Mouse (Mus musculus) heart, embryonic 16.5 days (tissue): Measurements from ENCODE around the gene Sfswap. TPM values are rescaled to one million over a fixed set of nuclear protein-coding genes. Genes with fewer than 3 reads are reported as not detected.

ENCODE experiments used
- ATAC-seq: fragments of 200-750 bp; cut with Nextera tagmentation; replicated peaks from 2 replicates; pipeline ENCODE4 v1.8.0; 2017; ENCODE audit warnings: moderate number of reproducible peaks; ENCODE audit not compliant: insufficient read depth, low FRiP score; ENCODE audit errors: extremely low read depth
- H3K27ac ChIP-seq: fragments of 300-500 bp; sonication (generic); 2 replicates; pipeline ENCODE4 v1.5.1; 2014; ENCODE audit warnings: mild to moderate bottlenecking, low read length, control low read depth, moderate library complexity
- H3K27me3 ChIP-seq: fragments of 300-500 bp; sonication (generic); 2 replicates; pipeline ENCODE4 v1.6.1; 2014; ENCODE audit warnings: low read length, mixed read lengths; ENCODE audit not compliant: control insufficient read depth, insufficient read depth
- H3K36me3 ChIP-seq: fragments of 300-500 bp; sonication (generic); 2 replicates; pipeline ENCODE4 v1.6.1; 2014; ENCODE audit not compliant: control insufficient read depth, insufficient read depth
- H3K4me1 ChIP-seq: fragments of 300-500 bp; sonication (generic); 2 replicates; pipeline ENCODE4 v1.6.1; 2014; ENCODE audit warnings: low read length, mixed read lengths; ENCODE audit not compliant: control insufficient read depth, insufficient read depth
- H3K4me2 ChIP-seq: fragments of 300-500 bp; sonication (generic); 2 replicates; pipeline ENCODE4 v1.6.1; 2014; ENCODE audit warnings: low read depth, mild to moderate bottlenecking, control low read depth, low read length
- H3K4me3 ChIP-seq: fragments of 300-500 bp; sonication (generic); 2 replicates; pipeline ENCODE4 v1.5.1; 2014; ENCODE audit warnings: mild to moderate bottlenecking, control low read depth, low read length
- H3K9ac ChIP-seq: fragments of 300-500 bp; sonication (generic); 2 replicates; pipeline ENCODE4 v1.6.1; 2014; ENCODE audit warnings: low read length, control low read depth
- H3K9me3 ChIP-seq: fragments of 300-500 bp; sonication (generic); replicated peaks from 2 replicates; pipeline ENCODE4 v1.6.1; 2016; ENCODE audit warnings: low read length; ENCODE audit not compliant: control insufficient read depth
- WGBS: fragments of 180-500 bp; shearing (Covaris S2); extraction: QIAGEN DNeasy Blood & Tissue Kit; methylation state at CpG from one replicate; pipeline ENCODE4 v1.1.7; 2014; 5-methylcytosine and 5-hydroxymethylcytosine counted together
- polyA plus RNA-seq: library from polyadenylated mRNA; unstranded; fragments of >200 nt; fragmentation: Nextera tagmentation; extraction: Ambion mirVana; gene quantifications from 2 replicates; pipeline ENCODE4 v1.2.1, GENCODE M21; 2015

Sfswap gene
- polyA plus RNA-seq, 1 experiment from 2014 or later, result 24.4 TPM

DNA sequence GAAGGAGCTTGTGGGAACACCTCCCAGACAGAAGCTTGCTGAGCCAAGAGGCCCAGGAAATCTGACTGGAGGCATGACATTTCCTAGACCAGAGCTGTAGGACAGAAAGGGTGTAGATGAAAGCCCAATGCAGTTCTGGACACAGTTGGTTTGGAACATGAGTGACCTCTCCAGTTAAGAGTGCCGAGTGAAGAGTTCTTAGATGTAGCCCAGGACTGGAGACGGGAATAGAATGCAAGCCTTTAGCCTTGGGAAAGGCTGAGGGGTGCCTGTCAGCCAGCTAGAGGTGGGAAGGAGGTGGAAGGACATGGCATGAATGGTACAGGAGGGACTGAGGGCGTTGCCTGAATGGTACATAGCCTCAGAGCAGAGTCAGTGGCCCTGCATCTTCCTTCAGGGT is 34.4 kb downstream of the Sfswap start:
- 0 out of 2 replicates have a peak, but pooled peaks cover 12% of the 10 kb centered on the region for H3K36me3 ChIP-seq
- H3K4me2 ChIP-seq, result no peak overlapping the region
- H3K4me1 ChIP-seq, result peaks cover 22% of the 10 kb centered on the region
- H3K27me3 ChIP-seq, result no peaks in the 10 kb centered on the region
- ATAC-seq, result no peak
- 60% methylated on average over 3 of the region's 3 CpGs for WGBS
- H3K9me3 ChIP-seq, result no peaks in the 10 kb centered on the region
- peak overlapping the region; percentile 38 for H3K27ac ChIP-seq
- H3K9ac ChIP-seq, result no peak overlapping the region
- no peak overlapping the region for H3K4me3 ChIP-seq

DNA sequence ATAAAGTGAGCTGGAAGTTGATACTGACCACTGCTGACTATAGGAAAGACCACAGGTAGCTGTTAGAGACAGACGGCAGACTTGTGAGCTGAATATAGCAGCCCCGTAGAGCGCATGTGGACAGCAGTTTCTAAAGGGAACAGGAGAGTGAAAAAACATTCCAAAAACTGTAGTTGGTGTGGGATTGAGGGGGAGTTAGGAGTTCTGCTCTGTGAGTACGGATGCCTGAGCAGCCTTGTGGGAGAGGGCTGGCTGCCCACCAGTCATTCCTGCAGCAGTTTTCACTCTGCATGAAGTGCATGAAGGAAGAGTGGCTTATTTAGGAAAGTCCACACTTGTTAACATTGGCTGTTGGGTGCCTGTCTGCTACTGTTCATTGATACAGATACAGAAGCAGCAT is 37.8 kb downstream of the Sfswap start:
- Histone ChIP-seq H3K27ac (no peak overlapping the region), H3K9ac (no peak overlapping the region), H3K4me3 (no peak overlapping the region), H3K9me3 (no peaks in the 10 kb centered on the region), H3K27me3 (no peaks in the 10 kb centered on the region), H3K4me2 (no peak overlapping the region), H3K36me3 (peaks cover 37% of the 10 kb centered on the region), H3K4me1 (peaks cover 17% of the 10 kb centered on the region)
- no peak for ATAC-seq
- 81% methylated on average over 4 of the region's 4 CpGs for WGBS

GRCm38 (mm10) chr5:129542236-129542635 is 41.2 kb downstream of the Sfswap start:
- no peaks in the 10 kb centered on the region for H3K9me3 ChIP-seq
- H3K4me1 ChIP-seq, result no peaks in the 10 kb centered on the region
- H3K36me3 ChIP-seq, result peaks cover 55% of the 10 kb centered on the region
- ATAC-seq, result no peak
- H3K4me2 ChIP-seq, result no peak overlapping the region
- H3K27ac ChIP-seq, result no peak overlapping the region
- no peaks in the 10 kb centered on the region for H3K27me3 ChIP-seq
- H3K4me3 ChIP-seq, result no peak overlapping the region
- WGBS, result 88% methylated on average over 3 of the region's 3 CpGs
- H3K9ac ChIP-seq, result no peak overlapping the region

GRCm38 (mm10) chr5:129545787-129546186 is 44.8 kb downstream of the Sfswap start:
- Histone ChIP-seq H3K36me3 (peaks cover 68% of the 10 kb centered on the region), H3K4me3 (no peak overlapping the region), H3K9ac (no peak overlapping the region), H3K9me3 (no peaks in the 10 kb centered on the region), H3K27ac (no peak overlapping the region), H3K4me2 (no peak overlapping the region), H3K27me3 (no peaks in the 10 kb centered on the region), H3K4me1 (no peaks in the 10 kb centered on the region)
- ATAC-seq, result no peak
- 74% methylated on average over 9 of the region's 9 CpGs for WGBS

- no peaks in the 10 kb centered on the region for H3K4me1 ChIP-seq
- no peak overlapping the region for H3K4me2 ChIP-seq
- H3K27ac ChIP-seq, result no peak overlapping the region
- peaks cover 69% of the 10 kb centered on the region for H3K36me3 ChIP-seq
- no peaks in the 10 kb centered on the region for H3K27me3 ChIP-seq
- H3K4me3 ChIP-seq, result no peak overlapping the region
- no peaks in the 10 kb centered on the region for H3K9me3 ChIP-seq
- no peak for ATAC-seq
- H3K9ac ChIP-seq, result no peak overlapping the region
- WGBS, result 90% methylated on average over 12 of the region's 12 CpGs
These were observed 48.7 kb downstream of the Sfswap start for GRCm38 (mm10) chr5:129549716-129550115.

- Histone ChIP-seq H3K9me3 (no peaks in the 10 kb centered on the region), H3K4me2 (no peak overlapping the region), H3K27ac (no peak overlapping the region), H3K4me1 (no peaks in the 10 kb centered on the region), H3K9ac (no peak overlapping the region), H3K27me3 (no peaks in the 10 kb centered on the region), H3K36me3 (peaks cover 74% of the 10 kb centered on the region), H3K4me3 (no peak overlapping the region)
- 96% methylated on average over 6 of the region's 6 CpGs for WGBS
- ATAC-seq, result no peak
These were observed 49.8 kb downstream of the Sfswap start for GRCm38 (mm10) chr5:129550790-129551189.

GRCm38 (mm10) chr5:129551991-129552390 is 51.0 kb downstream of the Sfswap start:
- Histone ChIP-seq H3K9ac (no peak overlapping the region), H3K27me3 (no peaks in the 10 kb centered on the region), H3K4me3 (no peak overlapping the region), H3K9me3 (no peaks in the 10 kb centered on the region), H3K4me2 (no peak overlapping the region), H3K36me3 (peaks cover 74% of the 10 kb centered on the region), H3K4me1 (no peaks in the 10 kb centered on the region), H3K27ac (no peak overlapping the region)
- 89% methylated on average over 2 of the region's 2 CpGs for whole genome bisulfite sequencing
- no peak for ATAC-seq

- Histone ChIP-seq H3K36me3 (peaks cover 77% of the 10 kb centered on the region), H3K4me1 (no peaks in the 10 kb centered on the region), H3K9ac (no peak overlapping the region), H3K27ac (no peak overlapping the region), H3K4me2 (no peak overlapping the region), H3K27me3 (no peaks in the 10 kb centered on the region), H3K9me3 (no peaks in the 10 kb centered on the region), H3K4me3 (no peak overlapping the region)
- no peak for ATAC-seq
- 92% methylated on average over 6 of the region's 6 CpGs for WGBS
These were observed 52.6 kb downstream of the Sfswap start for GRCm38 (mm10) chr5:129553642-129554041.

GRCm38 (mm10) chr5:129558591-129558990 is 57.6 kb downstream of the Sfswap start:
- no peak overlapping the region for H3K9ac ChIP-seq
- no peak overlapping the region for H3K27ac ChIP-seq
- H3K4me3 ChIP-seq, result no peak overlapping the region
- H3K4me1 ChIP-seq, result no peaks in the 10 kb centered on the region
- no peak overlapping the region for H3K4me2 ChIP-seq
- no peaks in the 10 kb centered on the region for H3K27me3 ChIP-seq
- WGBS, result 77% methylated on average over 5 of the region's 5 CpGs
- no peaks in the 10 kb centered on the region for H3K9me3 ChIP-seq
- no peak for ATAC-seq
- H3K36me3 ChIP-seq, result peaks cover 65% of the 10 kb centered on the region

DNA sequence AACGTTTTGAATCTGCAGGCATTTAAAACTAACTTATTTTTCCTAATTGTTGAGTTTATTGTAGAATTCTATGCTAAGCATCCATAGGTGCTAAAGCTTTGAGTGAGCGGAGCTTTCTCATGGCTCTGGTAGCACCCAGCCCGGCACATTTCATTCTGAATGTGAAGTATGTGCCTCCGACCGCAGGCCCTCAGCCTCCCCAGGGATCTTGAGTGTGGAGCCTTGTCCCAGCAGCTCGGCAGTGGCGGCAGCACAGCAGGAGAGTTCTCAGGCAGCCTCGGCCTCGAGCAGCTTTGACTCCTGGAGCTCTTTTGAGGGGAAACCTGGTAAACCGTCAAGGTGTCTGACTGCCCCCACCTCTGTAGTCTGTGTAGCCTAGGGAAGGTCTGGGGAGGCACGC is 58.3 kb downstream of the Sfswap start:
- Histone ChIP-seq H3K4me3 (no peak overlapping the region), H3K9me3 (no peaks in the 10 kb centered on the region), H3K9ac (no peak overlapping the region), H3K27me3 (no peaks in the 10 kb centered on the region), H3K4me2 (no peak overlapping the region), H3K27ac (no peak overlapping the region), H3K36me3 (peaks cover 65% of the 10 kb centered on the region), H3K4me1 (no peaks in the 10 kb centered on the region)
- ATAC-seq, result no peak
- WGBS, result 76% methylated on average over 11 of the region's 11 CpGs
